Mouse (Mus musculus) heart, postnatal 0 days (tissue): ENCODE results near the gene Hirip3.

Source experiments
- CTCF ChIP-seq: IDR thresholded peaks from 2 replicates; pipeline ENCODE4 v1.5.1; 2016; ENCODE audit warnings: antibody characterized with exemption, control low read depth, low read depth
- EP300 ChIP-seq: IDR thresholded peaks from 2 replicates; pipeline ENCODE4 v1.6.1; 2016; ENCODE audit warnings: antibody characterized with exemption, low read depth

GRCm38 (mm10) chr7:126914844-126915243 lies 53.1 kb downstream of the Hirip3 start:
- TF ChIP-seq CTCF (no peak), EP300 (no peak)
